Mouse (Mus musculus): ENCODE measurements at regions not wholly inside any gene's neighbourhood (a gene's known extent, or its start where the extent isn't known, plus 50 kb on each side); places are given as distances from the start of the nearest gene placed in this dataset.

DNA sequence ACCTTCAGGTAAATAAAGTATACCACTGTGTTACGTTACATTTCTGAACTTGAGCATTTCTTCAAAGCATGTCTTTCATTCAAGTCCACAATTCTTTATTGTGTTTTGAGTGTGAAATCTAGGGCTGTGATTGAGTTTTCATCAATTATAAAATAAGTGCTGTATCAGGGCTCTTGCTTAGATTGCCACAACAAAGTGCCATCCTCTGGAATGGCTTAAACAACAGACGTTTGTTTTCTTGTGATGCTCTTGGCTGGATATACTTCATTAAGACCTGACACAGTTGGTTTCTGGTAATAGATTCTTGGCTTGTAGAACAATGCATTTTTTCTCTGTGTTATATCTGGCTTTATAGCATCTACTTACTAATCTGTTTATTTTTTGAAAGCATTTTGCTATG lies 674.3 kb upstream of the Marcks start:
- no peak for TF ChIP-seq GATA1 (IDR thresholded peaks at IDR 0.05; ENCODE audit: borderline replicate concordance, low read length)
- TF ChIP-seq FLI1 (IDR thresholded peaks at IDR 0.05; ENCODE audit: low read length) = no peak
